Mouse (Mus musculus) intestine, embryonic 15.5 days (tissue): Measurements from ENCODE around the gene Zfp62. TPM values are rescaled to one million over a fixed set of nuclear protein-coding genes. Genes with fewer than 3 reads are reported as not detected.
"Not testable (repeated sequence)": the region's sequence is repeated elsewhere in the genome, so short reads cannot be mapped to it uniquely, and the experiment has no call there.

Experiments
- ATAC-seq: fragments of 200-750 bp; cut with Nextera tagmentation; 2 replicates; pipeline ENCODE4 v1.8.0; 2017; ENCODE audit warnings: moderate TSS enrichment, moderate library complexity
- H3K27ac ChIP-seq: fragments of 300-500 bp; sonication (generic); 2 replicates; pipeline ENCODE4 v1.5.1; 2015; ENCODE audit warnings: mild to moderate bottlenecking, inconsistent platforms
- H3K27me3 ChIP-seq: fragments of 300-500 bp; sonication (generic); replicated peaks from 2 replicates; pipeline ENCODE4 v1.6.1; 2015; ENCODE audit warnings: inconsistent platforms
- H3K36me3 ChIP-seq: fragments of 300-500 bp; sonication (generic); 2 replicates; pipeline ENCODE4 v1.6.1; 2015; ENCODE audit warnings: inconsistent platforms
- H3K4me1 ChIP-seq: fragments of 300-500 bp; sonication (generic); replicated peaks from 2 replicates; pipeline ENCODE4 v1.6.1; 2015; ENCODE audit warnings: inconsistent platforms
- H3K4me2 ChIP-seq: fragments of 300-500 bp; sonication (generic); replicated peaks from 2 replicates; pipeline ENCODE4 v1.6.1; 2015; ENCODE audit warnings: mild to moderate bottlenecking, inconsistent platforms
- H3K4me3 ChIP-seq: fragments of 300-500 bp; sonication (generic); replicated peaks from 2 replicates; pipeline ENCODE4 v1.5.1; 2015; ENCODE audit warnings: inconsistent platforms
- H3K9ac ChIP-seq: fragments of 300-500 bp; sonication (generic); 2 replicates; pipeline ENCODE4 v1.6.1; 2015; ENCODE audit warnings: inconsistent platforms
- H3K9me3 ChIP-seq: fragments of 300-500 bp; sonication (generic); 2 replicates; pipeline ENCODE4 v1.6.1; 2016; ENCODE audit warnings: inconsistent platforms
- WGBS: fragments of 180-500 bp; shearing (Covaris S2); methylation state at CpG from one replicate; pipeline ENCODE4 v1.1.7; 2015; 5-methylcytosine and 5-hydroxymethylcytosine counted together
- polyA plus RNA-seq: library from polyadenylated mRNA; unstranded; fragments of >200 nt; fragmentation: Nextera tagmentation; extraction: Ambion mirVana; gene quantifications from 2 replicates; pipeline ENCODE4 v1.2.1, GENCODE M21; 2015

Zfp62 gene
- polyA plus RNA-seq, 1 experiment from 2014 or later, result 28.6 TPM

- Histone ChIP-seq H3K4me3 (no peak overlapping the region), H3K9me3 (no peaks in the 10 kb centered on the region), H3K4me2 (no peak overlapping the region), H3K36me3 (no peaks in the 10 kb centered on the region), H3K4me1 (no peaks in the 10 kb centered on the region), H3K27ac (no peak overlapping the region), H3K9ac (no peak overlapping the region), H3K27me3 (no peaks in the 10 kb centered on the region)
- WGBS, result 2% methylated on average over 7 of the region's 7 CpGs
- peak; percentile 47; the same call in 1 of the 2 replicates for ATAC-seq
These were observed 13.4 kb upstream of the Zfp62 start for GRCm38 (mm10) chr11:49189737-49190136.

GRCm38 (mm10) chr11:49191083-49191482 lies 12.0 kb upstream of the Zfp62 start:
- ATAC-seq, result no peak
- Histone ChIP-seq H3K4me3 (no peak overlapping the region), H3K36me3 (no peaks in the 10 kb centered on the region), H3K4me1 (no peaks in the 10 kb centered on the region), H3K4me2 (no peak overlapping the region), H3K27me3 (no peaks in the 10 kb centered on the region), H3K9ac (no peak overlapping the region), H3K27ac (no peak overlapping the region), H3K9me3 (no peaks in the 10 kb centered on the region)
- 56% methylated on average over 2 of the region's 2 CpGs for WGBS

- not testable (repeated sequence) for ATAC-seq, H3K27me3 ChIP-seq, H3K27ac ChIP-seq, H3K4me3 ChIP-seq, H3K4me1 ChIP-seq, H3K9me3 ChIP-seq, H3K9ac ChIP-seq, H3K36me3 ChIP-seq, H3K4me2 ChIP-seq
- WGBS, result 92% methylated on average over 9 of the region's 9 CpGs
These were observed 8.3 kb upstream of the Zfp62 start for GRCm38 (mm10) chr11:49194771-49195170.

GRCm38 (mm10) chr11:49195819-49196322 lies 7.2 kb upstream of the Zfp62 start:
- Histone ChIP-seq H3K9me3 (no peaks in the 10 kb centered on the region), H3K4me1 (no peaks in the 10 kb centered on the region), H3K27ac (no peak overlapping the region), H3K9ac (no peak overlapping the region), H3K4me3 (no peak overlapping the region), H3K27me3 (no peaks in the 10 kb centered on the region), H3K36me3 (no peaks in the 10 kb centered on the region), H3K4me2 (no peak overlapping the region)
- WGBS, result 78% methylated on average over 7 of the region's 7 CpGs
- ATAC-seq, result no peak

GRCm38 (mm10) chr11:49200666-49201065 lies 2.4 kb upstream of the Zfp62 start:
- Histone ChIP-seq H3K4me3 (no peak overlapping the region), H3K27me3 (no peaks in the 10 kb centered on the region), H3K36me3 (no peaks in the 10 kb centered on the region), H3K4me1 (peaks cover 8% of the 10 kb centered on the region), H3K4me2 (no peak overlapping the region), H3K9ac (no peak overlapping the region), H3K27ac (no peak overlapping the region), H3K9me3 (no peaks in the 10 kb centered on the region)
- ATAC-seq, result no peak

GRCm38 (mm10) chr11:49201142-49201541 lies 1.9 kb upstream of the Zfp62 start:
- Histone ChIP-seq H3K9ac (no peak overlapping the region), H3K4me2 (no peak overlapping the region), H3K4me3 (no peak overlapping the region), H3K4me1 (peaks cover 8% of the 10 kb centered on the region), H3K36me3 (no peaks in the 10 kb centered on the region), H3K9me3 (no peaks in the 10 kb centered on the region), H3K27me3 (no peaks in the 10 kb centered on the region), H3K27ac (no peak overlapping the region)
- no peak for ATAC-seq

- H3K4me1 ChIP-seq, result peaks cover 8% of the 10 kb centered on the region
- H3K36me3 ChIP-seq, result 0 out of 2 replicates have a peak, but pooled peaks cover 2% of the 10 kb centered on the region
- WGBS, result 46% methylated on average over 2 of the region's 2 CpGs
- no peak for ATAC-seq
- H3K4me3 ChIP-seq, result peak overlapping the region; percentile 61
- no peaks in the 10 kb centered on the region for H3K9me3 ChIP-seq
- H3K4me2 ChIP-seq, result peak overlapping the region; percentile 77
- peak overlapping the region; percentile 78 for H3K9ac ChIP-seq
- H3K27ac ChIP-seq, result peak overlapping the region; percentile 96
- H3K27me3 ChIP-seq, result no peaks in the 10 kb centered on the region
These were observed 1.0 kb upstream of the Zfp62 start for GRCm38 (mm10) chr11:49202071-49202470.

- H3K9me3 ChIP-seq, result no peaks in the 10 kb centered on the region
- peaks cover 8% of the 10 kb centered on the region for H3K4me1 ChIP-seq
- peak; percentile 29 for ATAC-seq
- 1% methylated on average over 10 of the region's 10 CpGs for WGBS
- H3K9ac ChIP-seq, result peak overlapping the region; percentile 78
- H3K27ac ChIP-seq, result peak overlapping the region; percentile 96
- H3K36me3 ChIP-seq, result 0 out of 2 replicates have a peak, but pooled peaks cover 2% of the 10 kb centered on the region
- peak overlapping the region; percentile 61 for H3K4me3 ChIP-seq
- peak overlapping the region; percentile 77 for H3K4me2 ChIP-seq
- no peaks in the 10 kb centered on the region for H3K27me3 ChIP-seq
These were observed 500 bp upstream of the Zfp62 start for GRCm38 (mm10) chr11:49202523-49203061.

GRCm38 (mm10) chr11:49203771-49204497 lies 842 bp downstream of the Zfp62 start:
- Histone ChIP-seq H3K36me3 (0 out of 2 replicates have a peak, but pooled peaks cover 2% of the 10 kb centered on the region), H3K4me2 (peak overlapping the region; percentile 77), H3K4me3 (peak overlapping the region; percentile 61), H3K27me3 (no peaks in the 10 kb centered on the region), H3K4me1 (peaks cover 8% of the 10 kb centered on the region), H3K27ac (peak overlapping the region; percentile 96), H3K9ac (peak overlapping the region; percentile 78), H3K9me3 (no peaks in the 10 kb centered on the region)
- under 1% methylated on average over 24 of the region's 24 CpGs for WGBS
- peak; percentile 80 for ATAC-seq

- H3K4me2 ChIP-seq, result peak overlapping the region; percentile 77
- 0 out of 2 replicates have a peak, but pooled peaks cover 2% of the 10 kb centered on the region for H3K36me3 ChIP-seq
- H3K4me1 ChIP-seq, result peaks cover 8% of the 10 kb centered on the region
- no peak overlapping the region for H3K9ac ChIP-seq
- no peak overlapping the region for H3K27ac ChIP-seq
- no peaks in the 10 kb centered on the region for H3K27me3 ChIP-seq
- ATAC-seq, result no peak
- H3K9me3 ChIP-seq, result no peaks in the 10 kb centered on the region
- H3K4me3 ChIP-seq, result no peak overlapping the region; the same call in 1 of the 2 replicates
- 83% methylated on average over 6 of the region's 6 CpGs for WGBS
These were observed 2.0 kb downstream of the Zfp62 start for GRCm38 (mm10) chr11:49205080-49205590.

GRCm38 (mm10) chr11:49207495-49207894 lies 4.4 kb downstream of the Zfp62 start:
- no peak overlapping the region for H3K4me3 ChIP-seq
- ATAC-seq, result no peak
- WGBS, result 88% methylated on average over 1 of the region's 1 CpGs
- no peaks in the 10 kb centered on the region for H3K9me3 ChIP-seq
- peaks cover 3% of the 10 kb centered on the region for H3K4me1 ChIP-seq
- H3K27ac ChIP-seq, result no peak overlapping the region
- peaks cover 2% of the 10 kb centered on the region; the same call in 1 of the 2 replicates for H3K36me3 ChIP-seq
- H3K9ac ChIP-seq, result no peak overlapping the region
- H3K4me2 ChIP-seq, result no peak overlapping the region
- no peaks in the 10 kb centered on the region for H3K27me3 ChIP-seq

GRCm38 (mm10) chr11:49212577-49212976 lies 9.5 kb downstream of the Zfp62 start:
- Histone ChIP-seq H3K4me3 (no peak overlapping the region), H3K4me1 (no peaks in the 10 kb centered on the region), H3K9me3 (no peaks in the 10 kb centered on the region), H3K27me3 (no peaks in the 10 kb centered on the region), H3K36me3 (peaks cover 4% of the 10 kb centered on the region; the same call in 1 of the 2 replicates), H3K4me2 (no peak overlapping the region), H3K27ac (no peak overlapping the region), H3K9ac (no peak overlapping the region)
- no peak for ATAC-seq
